29 mouse cellular contexts compared by ENCODE assay signal in genomic region chr11:90681171-90681570, GRCm38 (mm10).
"Had no signal": no experiment of that assay in that cellular context is flagged by ENCODE, and none has a peak within 500 bp of the region (broad histone marks: within the 10 kb centered on the region; RNA-seq: fewer than 3 reads in every experiment).

No protein-coding gene starts in this region.

- ATAC-seq: lung, postnatal 0 days; midbrain, embryonic 13.5 days; midbrain, embryonic 15.5 days; midbrain, embryonic 16.5 days had no signal

- H3K36me3 ChIP-seq: limb, embryonic 12.5 days; limb, embryonic 15.5 days; midbrain, embryonic 12.5 days; midbrain, embryonic 13.5 days; midbrain, embryonic 15.5 days; neural tube, embryonic 12.5 days; neural tube, embryonic 13.5 days had no signal

- H3K9ac ChIP-seq: limb, embryonic 12.5 days; limb, embryonic 13.5 days; limb, embryonic 15.5 days; liver, embryonic 13.5 days; liver, embryonic 14.5 days; liver, embryonic 15.5 days; lung, embryonic 14.5 days; lung, embryonic 15.5 days; midbrain, embryonic 12.5 days; midbrain, embryonic 13.5 days; midbrain, embryonic 15.5 days; neural tube, embryonic 12.5 days; neural tube, embryonic 13.5 days had no signal

- H3K4me3 ChIP-seq: left cerebral cortex, adult 2 months; limb, embryonic 12.5 days; limb, embryonic 13.5 days; limb, embryonic 15.5 days; liver, embryonic 13.5 days; liver, embryonic 15.5 days; lung, embryonic 15.5 days; megakaryocyte, embryonic 14.5 days; midbrain, embryonic 10.5 days; midbrain, embryonic 12.5 days; midbrain, embryonic 13.5 days; midbrain, embryonic 15.5 days; myocyte; neural tube, embryonic 12.5 days; neural tube, embryonic 13.5 days had no signal

- H3K9me3 ChIP-seq: limb, embryonic 12.5 days; limb, embryonic 13.5 days; limb, embryonic 15.5 days; liver, embryonic 13.5 days; liver, embryonic 15.5 days; lung, embryonic 15.5 days; megakaryocyte, embryonic 14.5 days; midbrain, embryonic 10.5 days; midbrain, embryonic 12.5 days; midbrain, embryonic 13.5 days; midbrain, embryonic 15.5 days; neural tube, embryonic 12.5 days; neural tube, embryonic 13.5 days had no signal

- DNase-seq: left cerebral cortex, postnatal 4 days; liver; liver, embryonic 13.5 days; lung, adult 18-20 months; lung, adult 2 months; lung, embryonic 14.5 days; lung, postnatal 10 days; lung, postnatal 14 days; lung, postnatal 36 days; lung, postnatal 4 days had no signal

- H3K4me2 ChIP-seq: limb, embryonic 12.5 days; limb, embryonic 13.5 days; limb, embryonic 15.5 days; liver, embryonic 11.5 days; liver, embryonic 13.5 days; liver, embryonic 15.5 days; lung, embryonic 14.5 days; lung, embryonic 15.5 days; midbrain, embryonic 12.5 days; midbrain, embryonic 13.5 days; midbrain, embryonic 15.5 days; neural tube, embryonic 12.5 days; neural tube, embryonic 13.5 days had no signal

- H3K4me1 ChIP-seq: limb, embryonic 12.5 days; limb, embryonic 13.5 days; limb, embryonic 15.5 days; midbrain, embryonic 12.5 days; midbrain, embryonic 13.5 days; neural tube, embryonic 12.5 days; neural tube, embryonic 13.5 days had no signal

- H3K27me3 ChIP-seq: limb, embryonic 15.5 days; liver, embryonic 13.5 days; liver, embryonic 15.5 days; lung, embryonic 15.5 days; megakaryocyte, embryonic 14.5 days; midbrain, embryonic 15.5 days; neural tube, embryonic 12.5 days; neural tube, embryonic 13.5 days had no signal

- H3K27ac ChIP-seq: left cerebral cortex, adult 2 months; limb, embryonic 12.5 days; limb, embryonic 13.5 days; limb, embryonic 15.5 days; liver, embryonic 14.5 days; liver, embryonic 15.5 days; lung, embryonic 15.5 days; macrophage; midbrain, embryonic 10.5 days; midbrain, embryonic 12.5 days; midbrain, embryonic 13.5 days; midbrain, embryonic 15.5 days; neural tube, embryonic 12.5 days; neural tube, embryonic 13.5 days had no signal
